Mouse (Mus musculus) lung, postnatal 0 days (tissue): ENCODE results near the gene Tas2r143.

Experiments
- CTCF ChIP-seq: IDR thresholded peaks from 2 replicates; pipeline ENCODE4 v1.5.1; 2016; ENCODE audit warnings: antibody characterized with exemption, mild to moderate bottlenecking
- EP300 ChIP-seq: IDR thresholded peaks from 2 replicates; pipeline ENCODE4 v1.6.1; 2016; ENCODE audit warnings: antibody characterized with exemption, mild to moderate bottlenecking, control low read depth

- TF ChIP-seq CTCF (no peak), EP300 (no peak)
Measured at GRCm38 (mm10) chr6:42419443-42419842, 19.4 kb downstream of the Tas2r143 start.
